Mouse (Mus musculus): ENCODE results near the gene Kcnj10.

Gene Kcnj10

GRCm38 (mm10) chr1:172329131-172329530, 11.9 kb upstream of the Kcnj10 start, which contains the start of gene Kcnj9:
Gene Kcnj9 (minus strand): TSS chr1:172329318.
- in situ Hi-C loops (cut with MboI; ENCODE audit: low sequenced_read_pairs) = no loop called here

- in situ Hi-C loops (cut with MboI; ENCODE audit: low sequenced_read_pairs) = no loop called here
Measured at GRCm38 (mm10) chr1:172329616-172330015, 11.4 kb upstream of the Kcnj10 start.

GRCm38 (mm10) chr1:172331422-172331947, 9.5 kb upstream of the Kcnj10 start:
- in situ Hi-C loops (cut with MboI; ENCODE audit: low sequenced_read_pairs) = no loop called here

- in situ Hi-C loops (cut with MboI; ENCODE audit: low sequenced_read_pairs) = no loop called here
Measured at GRCm38 (mm10) chr1:172332925-172333324, 8.1 kb upstream of the Kcnj10 start.

- in situ Hi-C loops (cut with MboI; ENCODE audit: low sequenced_read_pairs) = no loop called here
Measured at GRCm38 (mm10) chr1:172333512-172333911, 7.5 kb upstream of the Kcnj10 start.

GRCm38 (mm10) chr1:172335804-172336203, 5.2 kb upstream of the Kcnj10 start:
- in situ Hi-C loops (cut with MboI; ENCODE audit: low sequenced_read_pairs) = no loop called here

- in situ Hi-C loops (cut with MboI; ENCODE audit: low sequenced_read_pairs) = no loop called here
Measured at GRCm38 (mm10) chr1:172337411-172338185, 3.4 kb upstream of the Kcnj10 start.

GRCm38 (mm10) chr1:172341386-172341785, 376 bp downstream of the Kcnj10 start:
- in situ Hi-C loops (cut with MboI; ENCODE audit: low sequenced_read_pairs) = no loop called here

GRCm38 (mm10) chr1:172342729-172343128, 1.7 kb downstream of the Kcnj10 start:
- in situ Hi-C loops (cut with MboI; ENCODE audit: low sequenced_read_pairs) = no loop called here

- in situ Hi-C loops (cut with MboI; ENCODE audit: low sequenced_read_pairs) = no loop called here
Measured at GRCm38 (mm10) chr1:172343914-172344313, 2.9 kb downstream of the Kcnj10 start.

- in situ Hi-C loops (cut with MboI; ENCODE audit: low sequenced_read_pairs) = no loop called here
Measured at GRCm38 (mm10) chr1:172344820-172345219, 3.8 kb downstream of the Kcnj10 start.

GRCm38 (mm10) chr1:172346707-172347106, 5.7 kb downstream of the Kcnj10 start:
- in situ Hi-C loops (cut with MboI; ENCODE audit: low sequenced_read_pairs) = no loop called here

- in situ Hi-C loops (cut with MboI; ENCODE audit: low sequenced_read_pairs) = no loop called here
Measured at GRCm38 (mm10) chr1:172347382-172347781, 6.4 kb downstream of the Kcnj10 start.

- in situ Hi-C loops (cut with MboI; ENCODE audit: low sequenced_read_pairs) = no loop called here
Measured at GRCm38 (mm10) chr1:172349504-172349903, 8.5 kb downstream of the Kcnj10 start.

GRCm38 (mm10) chr1:172349916-172350812, 9.2 kb downstream of the Kcnj10 start:
- in situ Hi-C loops (cut with MboI; ENCODE audit: low sequenced_read_pairs) = no loop called here

- in situ Hi-C loops (cut with MboI; ENCODE audit: low sequenced_read_pairs) = no loop called here
Measured at GRCm38 (mm10) chr1:172352001-172352400, 11.0 kb downstream of the Kcnj10 start.

- in situ Hi-C loops (cut with MboI; ENCODE audit: low sequenced_read_pairs) = no loop called here
Measured at GRCm38 (mm10) chr1:172352453-172352852, 11.4 kb downstream of the Kcnj10 start.

- in situ Hi-C loops (cut with MboI; ENCODE audit: low sequenced_read_pairs) = no loop called here
Measured at GRCm38 (mm10) chr1:172355336-172355735, 14.3 kb downstream of the Kcnj10 start.

- in situ Hi-C loops (cut with MboI; ENCODE audit: low sequenced_read_pairs) = no loop called here
Measured at GRCm38 (mm10) chr1:172357550-172357949, 16.5 kb downstream of the Kcnj10 start.

- in situ Hi-C loops (cut with MboI; ENCODE audit: low sequenced_read_pairs) = no loop called here
Measured at GRCm38 (mm10) chr1:172358341-172358740, 17.3 kb downstream of the Kcnj10 start.

- in situ Hi-C loops (cut with MboI; ENCODE audit: low sequenced_read_pairs) = no loop called here
Measured at GRCm38 (mm10) chr1:172364684-172365083, 23.7 kb downstream of the Kcnj10 start.

All from CH12F3 (cell line).